Mouse (Mus musculus) liver, embryonic 16.5 days (tissue): ENCODE data around the gene Coq3. TPM values are rescaled to one million over a fixed set of nuclear protein-coding genes. Genes with fewer than 3 reads are reported as not detected.

Experiments
- ATAC-seq: fragments of 200-750 bp; cut with Nextera tagmentation; 2 replicates; pipeline ENCODE4 v1.8.0; 2017; ENCODE audit warnings: low read depth, mild to moderate bottlenecking, moderate number of reproducible peaks, moderate library complexity
- H3K27ac ChIP-seq: fragments of 300-500 bp; sonication (generic); 2 replicates; pipeline ENCODE4 v1.5.1; 2014; ENCODE audit warnings: mild to moderate bottlenecking, low read length
- H3K27me3 ChIP-seq: fragments of 300-500 bp; sonication (generic); 2 replicates; pipeline ENCODE4 v1.6.1; 2014; ENCODE audit warnings: low read depth, low read length, mixed read lengths; ENCODE audit not compliant: control insufficient read depth, insufficient read depth
- H3K36me3 ChIP-seq: fragments of 300-500 bp; sonication (generic); 2 replicates; pipeline ENCODE4 v1.6.1; 2014; ENCODE audit warnings: mild to moderate bottlenecking; ENCODE audit not compliant: control insufficient read depth, insufficient read depth
- H3K4me1 ChIP-seq: fragments of 300-500 bp; sonication (generic); 2 replicates; pipeline ENCODE4 v1.6.1; 2014; ENCODE audit warnings: low read depth, low read length, mixed read lengths; ENCODE audit not compliant: control insufficient read depth
- H3K4me2 ChIP-seq: fragments of 300-500 bp; sonication (generic); 2 replicates; pipeline ENCODE4 v1.6.1; 2014; ENCODE audit warnings: low read depth, low read length, mixed read lengths
- H3K4me3 ChIP-seq: fragments of 300-500 bp; sonication (generic); 2 replicates; pipeline ENCODE4 v1.5.1; 2014; ENCODE audit warnings: low read depth, mild to moderate bottlenecking, low read length
- H3K9ac ChIP-seq: fragments of 300-500 bp; sonication (generic); 2 replicates; pipeline ENCODE4 v1.6.1; 2014; ENCODE audit warnings: low read depth, low read length
- H3K9me3 ChIP-seq: fragments of 300-500 bp; sonication (generic); replicated peaks from 2 replicates; pipeline ENCODE4 v1.6.1; 2016; ENCODE audit warnings: low read length; ENCODE audit not compliant: control insufficient read depth
- WGBS: fragments of 180-500 bp; shearing (Covaris S2); extraction: QIAGEN DNeasy Blood & Tissue Kit; methylation state at CpG from one replicate; pipeline ENCODE4 v1.1.7; 2014; ENCODE audit not compliant: insufficient replicate concordance; 5-methylcytosine and 5-hydroxymethylcytosine counted together
- polyA plus RNA-seq: library from polyadenylated mRNA; unstranded; fragments of >200 nt; fragmentation: Nextera tagmentation; extraction: Ambion mirVana; gene quantifications from 2 replicates; pipeline ENCODE4 v1.2.1, GENCODE M21; 2015

Gene Coq3
- polyA plus RNA-seq, 1 experiment from 2014 or later, result 6.6 TPM

GRCm38 (mm10) chr4:21930971-21931771 is 51.7 kb downstream of the Coq3 start, which contains the start of gene Faxc:
Gene Faxc (plus strand): TSS chr4:21931329.
- Histone ChIP-seq H3K9ac (peak within 1 kb of the TSS; percentile 15; the same call in 1 of the 2 replicates), H3K27me3 (peaks cover 33% of the 10 kb centered on the region), H3K4me1 (no peaks in the 10 kb centered on the region; the same call in 1 of the 2 replicates), H3K4me3 (peak within 1 kb of the TSS; percentile 57), H3K36me3 (no peaks in the 10 kb centered on the region), H3K27ac (no peak within 1 kb of the TSS), H3K9me3 (no peaks in the 10 kb centered on the region), H3K4me2 (peak within 1 kb of the TSS; percentile 74)
- ATAC-seq, result peak; percentile 47; the same call in 1 of the 2 replicates
- under 1% methylated on average over 80 of the region's 83 CpGs for WGBS

- ATAC-seq, result no peak
Observed at GRCm38 (mm10) chr4:21931772-21932630, 52.5 kb downstream of the Coq3 start.

GRCm38 (mm10) chr4:21935378-21935777 is 55.9 kb downstream of the Coq3 start:
- peaks cover 23% of the 10 kb centered on the region for H3K27me3 ChIP-seq
- no peak overlapping the region for H3K4me2 ChIP-seq
- H3K9me3 ChIP-seq, result no peaks in the 10 kb centered on the region
- no peak for ATAC-seq
- no peak overlapping the region for H3K27ac ChIP-seq
- WGBS, result 64% methylated on average over 2 of the region's 2 CpGs
- H3K4me1 ChIP-seq, result no peaks in the 10 kb centered on the region; the same call in 1 of the 2 replicates
- H3K9ac ChIP-seq, result no peak overlapping the region
- H3K4me3 ChIP-seq, result no peak overlapping the region
- H3K36me3 ChIP-seq, result no peaks in the 10 kb centered on the region

More at GRCm38 (mm10) chr4:21931772-21932630, 52.5 kb downstream of the Coq3 start:
- WGBS, result 19% methylated on average over 23 of the region's 23 CpGs
- Histone ChIP-seq H3K4me1 (no peaks in the 10 kb centered on the region; the same call in 1 of the 2 replicates), H3K9me3 (no peaks in the 10 kb centered on the region), H3K9ac (no peak overlapping the region; the same call in 1 of the 2 replicates), H3K36me3 (no peaks in the 10 kb centered on the region), H3K27me3 (peaks cover 33% of the 10 kb centered on the region), H3K27ac (no peak overlapping the region), H3K4me3 (peak overlapping the region; percentile 57), H3K4me2 (peak overlapping the region; percentile 74)

GRCm38 (mm10) chr4:21936424-21936823 is 57.0 kb downstream of the Coq3 start:
- Histone ChIP-seq H3K27me3 (peaks cover 13% of the 10 kb centered on the region), H3K4me3 (no peak overlapping the region), H3K36me3 (no peaks in the 10 kb centered on the region), H3K4me1 (no peaks in the 10 kb centered on the region; the same call in 1 of the 2 replicates), H3K9ac (no peak overlapping the region), H3K4me2 (no peak overlapping the region), H3K9me3 (no peaks in the 10 kb centered on the region), H3K27ac (no peak overlapping the region)
- ATAC-seq, result no peak
- 73% methylated on average over 9 of the region's 9 CpGs for WGBS

GRCm38 (mm10) chr4:21937890-21938289 is 58.4 kb downstream of the Coq3 start:
- no peaks in the 10 kb centered on the region; the same call in 1 of the 2 replicates for H3K27me3 ChIP-seq
- H3K9me3 ChIP-seq, result no peaks in the 10 kb centered on the region
- no peak overlapping the region for H3K9ac ChIP-seq
- no peak overlapping the region for H3K4me2 ChIP-seq
- no peak overlapping the region for H3K27ac ChIP-seq
- WGBS, result 68% methylated on average over 8 of the region's 8 CpGs
- no peak overlapping the region for H3K4me3 ChIP-seq
- no peaks in the 10 kb centered on the region for H3K36me3 ChIP-seq
- no peak for ATAC-seq
- no peaks in the 10 kb centered on the region for H3K4me1 ChIP-seq

- no peak overlapping the region for H3K4me3 ChIP-seq
- ATAC-seq, result no peak
- no peak overlapping the region for H3K4me2 ChIP-seq
- H3K36me3 ChIP-seq, result no peaks in the 10 kb centered on the region
- no peaks in the 10 kb centered on the region for H3K4me1 ChIP-seq
- H3K9ac ChIP-seq, result no peak overlapping the region
- WGBS, result 41% methylated on average over 3 of the region's 3 CpGs
- H3K9me3 ChIP-seq, result no peaks in the 10 kb centered on the region
- H3K27me3 ChIP-seq, result no peaks in the 10 kb centered on the region
- no peak overlapping the region for H3K27ac ChIP-seq
Observed at GRCm38 (mm10) chr4:21944672-21945071, 65.2 kb downstream of the Coq3 start.

GRCm38 (mm10) chr4:21951444-21951843 is 72.0 kb downstream of the Coq3 start:
- Histone ChIP-seq H3K4me2 (no peak overlapping the region), H3K4me3 (no peak overlapping the region), H3K27me3 (no peaks in the 10 kb centered on the region), H3K9me3 (no peaks in the 10 kb centered on the region), H3K27ac (no peak overlapping the region), H3K9ac (no peak overlapping the region), H3K4me1 (no peaks in the 10 kb centered on the region), H3K36me3 (no peaks in the 10 kb centered on the region)
- 30% methylated on average over 6 of the region's 6 CpGs for WGBS
- no peak for ATAC-seq

GRCm38 (mm10) chr4:21952255-21952654 is 72.8 kb downstream of the Coq3 start:
- H3K36me3 ChIP-seq, result no peaks in the 10 kb centered on the region
- H3K27me3 ChIP-seq, result no peaks in the 10 kb centered on the region
- H3K9ac ChIP-seq, result no peak overlapping the region
- H3K27ac ChIP-seq, result no peak overlapping the region
- H3K4me2 ChIP-seq, result no peak overlapping the region
- no peaks in the 10 kb centered on the region for H3K9me3 ChIP-seq
- no peak for ATAC-seq
- WGBS, result 19% methylated on average over 2 of the region's 2 CpGs
- H3K4me3 ChIP-seq, result no peak overlapping the region
- H3K4me1 ChIP-seq, result no peaks in the 10 kb centered on the region
